Mouse (Mus musculus): ENCODE results near the gene Osbpl11. TPM values are rescaled to one million over a fixed set of nuclear protein-coding genes. Genes with fewer than 3 reads are reported as not detected.

Gene Osbpl11
- 18.0 TPM for polyA plus RNA-seq (2015; fragmentation: Illumina TruSeq; extraction: RNeasy Lipid Tissue Mini Kit (QIAGEN cat#74804); ENCODE audit: insufficient read depth, low replicate concordance)

GRCm38 (mm10) chr16:33184901-33185260 is at the start of gene Osbpl11:
Gene Osbpl11 (plus strand): TSS chr16:33185071.

GRCm38 (mm10) chr16:33251194-33252051 is 66.6 kb downstream of the Osbpl11 start, which contains the start of gene Snx4:
Gene Snx4 (plus strand): TSS chr16:33251442.

Other genes with a start within 250 kb of the Osbpl11 start
- gene Iqcg, start 128.9 kb upstream of the Osbpl11 start, polyA plus RNA-seq (2015; fragmentation: Illumina TruSeq; extraction: RNeasy Lipid Tissue Mini Kit (QIAGEN cat#74804); ENCODE audit: insufficient read depth, low replicate concordance) = 1.1 TPM
- gene Rpl35a, start 128.6 kb upstream of the Osbpl11 start, polyA plus RNA-seq (2015; fragmentation: Illumina TruSeq; extraction: RNeasy Lipid Tissue Mini Kit (QIAGEN cat#74804); ENCODE audit: insufficient read depth, low replicate concordance) = 3,739 TPM
- 1.3 TPM for gene Lmln, start 122.5 kb upstream of the Osbpl11 start, polyA plus RNA-seq (2015; fragmentation: Illumina TruSeq; extraction: RNeasy Lipid Tissue Mini Kit (QIAGEN cat#74804); ENCODE audit: insufficient read depth, low replicate concordance)
- 63.0 TPM for gene Snx4, start 66.4 kb downstream of the Osbpl11 start, polyA plus RNA-seq (2015; fragmentation: Illumina TruSeq; extraction: RNeasy Lipid Tissue Mini Kit (QIAGEN cat#74804); ENCODE audit: insufficient read depth, low replicate concordance)
- gene Zfp148, start 195.8 kb downstream of the Osbpl11 start, polyA plus RNA-seq (2015; fragmentation: Illumina TruSeq; extraction: RNeasy Lipid Tissue Mini Kit (QIAGEN cat#74804); ENCODE audit: insufficient read depth, low replicate concordance) = 50.4 TPM